Mouse (Mus musculus) liver, embryonic 15.5 days (tissue): ENCODE measurements around the gene Fbxl7. TPM values are rescaled to one million over a fixed set of nuclear protein-coding genes. Genes with fewer than 3 reads are reported as not detected.

Experiments used
- ATAC-seq: fragments of 200-750 bp; cut with Nextera tagmentation; 2 replicates; pipeline ENCODE4 v1.8.0; 2017; ENCODE audit warnings: moderate number of reproducible peaks, mild to moderate bottlenecking, moderate library complexity; ENCODE audit not compliant: insufficient read depth
- H3K27ac ChIP-seq: fragments of 300-500 bp; sonication (generic); replicated peaks from 2 replicates; pipeline ENCODE4 v1.5.1; 2015; ENCODE audit warnings: mild to moderate bottlenecking, inconsistent platforms
- H3K27me3 ChIP-seq: fragments of 300-500 bp; sonication (generic); 2 replicates; pipeline ENCODE4 v1.6.1; 2015; ENCODE audit warnings: mild to moderate bottlenecking, inconsistent platforms
- H3K36me3 ChIP-seq: fragments of 300-500 bp; sonication (generic); replicated peaks from 2 replicates; pipeline ENCODE4 v1.6.1; 2015; ENCODE audit warnings: moderate library complexity, mild to moderate bottlenecking, inconsistent platforms
- H3K4me1 ChIP-seq: fragments of 300-500 bp; sonication (generic); replicated peaks from 2 replicates; pipeline ENCODE4 v1.6.1; 2015; ENCODE audit warnings: inconsistent platforms
- H3K4me2 ChIP-seq: fragments of 300-500 bp; sonication (generic); 2 replicates; pipeline ENCODE4 v1.6.1; 2015; ENCODE audit warnings: moderate library complexity, mild to moderate bottlenecking, inconsistent platforms
- H3K4me3 ChIP-seq: fragments of 300-500 bp; sonication (generic); replicated peaks from 2 replicates; pipeline ENCODE4 v1.5.1; 2015; ENCODE audit warnings: mild to moderate bottlenecking, inconsistent platforms
- H3K9ac ChIP-seq: fragments of 300-500 bp; sonication (generic); 2 replicates; pipeline ENCODE4 v1.6.1; 2015; ENCODE audit warnings: moderate library complexity, mild to moderate bottlenecking, inconsistent platforms
- H3K9me3 ChIP-seq: fragments of 300-500 bp; sonication (generic); replicated peaks from 2 replicates; pipeline ENCODE4 v1.6.1; 2016; ENCODE audit warnings: inconsistent platforms
- WGBS: fragments of 180-500 bp; shearing (Covaris S2); methylation state at CpG from one replicate; pipeline ENCODE4 v1.1.7; 2015; ENCODE audit warnings: mixed read lengths; ENCODE audit not compliant: insufficient replicate concordance; 5-methylcytosine and 5-hydroxymethylcytosine counted together
- polyA plus RNA-seq: library from polyadenylated mRNA; unstranded; fragments of >200 nt; fragmentation: Nextera tagmentation; extraction: Ambion mirVana; gene quantifications from 2 replicates; pipeline ENCODE4 v1.2.1, GENCODE M21; 2015

Gene Fbxl7
- polyA plus RNA-seq, 1 experiment from 2014 or later: 0.67 TPM

DNA sequence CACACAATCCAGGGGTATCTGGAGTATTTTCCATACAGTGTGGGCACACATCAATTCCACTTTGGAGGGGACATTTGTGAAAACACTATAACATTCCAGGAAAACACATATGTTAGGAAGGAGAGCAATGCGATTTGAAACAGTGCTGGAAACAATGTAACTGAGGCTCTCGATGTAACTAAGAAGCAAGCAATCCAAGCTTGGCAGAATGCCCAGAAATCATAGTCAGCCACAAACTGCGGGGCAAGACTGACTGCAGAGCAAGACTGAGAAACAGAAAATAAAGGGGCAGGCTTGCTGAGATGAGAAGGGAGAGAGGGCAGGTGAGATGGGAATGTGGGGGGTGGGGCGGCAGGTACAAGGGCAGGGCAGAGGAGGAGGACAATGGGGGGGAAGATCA, 19.7 kb downstream of the Fbxl7 start:
- WGBS: 53% methylated on average over 4 of the region's 4 CpGs
- no peaks in the 10 kb centered on the region for H3K36me3 ChIP-seq
- H3K27ac ChIP-seq: no peak overlapping the region
- no peak overlapping the region for H3K9ac ChIP-seq
- H3K27me3 ChIP-seq: no peaks in the 10 kb centered on the region
- H3K4me3 ChIP-seq: no peak overlapping the region
- no peak for ATAC-seq
- no peaks in the 10 kb centered on the region for H3K9me3 ChIP-seq
- H3K4me1 ChIP-seq: no peaks in the 10 kb centered on the region
- no peak overlapping the region for H3K4me2 ChIP-seq

GRCm38 (mm10) chr15:26872234-26872633, 23.1 kb downstream of the Fbxl7 start:
- H3K4me3 ChIP-seq: no peak overlapping the region
- H3K9me3 ChIP-seq: no peaks in the 10 kb centered on the region
- H3K4me2 ChIP-seq: no peak overlapping the region
- no peak overlapping the region for H3K9ac ChIP-seq
- no peaks in the 10 kb centered on the region for H3K4me1 ChIP-seq
- WGBS: 54% methylated on average over 1 of the region's 1 CpGs
- H3K27me3 ChIP-seq: no peaks in the 10 kb centered on the region
- no peaks in the 10 kb centered on the region for H3K36me3 ChIP-seq
- no peak for ATAC-seq
- no peak overlapping the region for H3K27ac ChIP-seq

DNA sequence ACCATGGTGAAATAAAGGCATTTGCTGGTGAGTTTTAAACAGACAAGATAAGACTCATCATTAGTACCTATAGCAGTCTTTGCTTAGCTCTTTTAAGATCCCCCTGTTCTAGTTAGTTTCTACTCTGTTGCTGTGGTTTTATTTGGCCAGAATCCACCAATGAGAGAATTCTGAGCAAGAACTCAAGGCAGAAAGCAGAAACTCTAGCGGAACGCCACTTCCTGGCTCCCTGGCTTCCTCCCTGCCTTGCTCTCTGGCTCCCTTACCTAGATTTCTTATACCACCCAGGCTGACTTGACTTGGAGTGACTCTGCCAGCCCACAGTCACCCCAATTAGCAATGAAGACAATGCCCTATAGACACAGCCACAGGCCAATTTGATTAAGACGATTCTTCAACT, 26.2 kb downstream of the Fbxl7 start:
- ATAC-seq: no peak
- Histone ChIP-seq H3K27me3 (no peaks in the 10 kb centered on the region), H3K9ac (no peak overlapping the region), H3K4me2 (no peak overlapping the region), H3K27ac (no peak overlapping the region), H3K4me1 (no peaks in the 10 kb centered on the region), H3K4me3 (no peak overlapping the region), H3K36me3 (no peaks in the 10 kb centered on the region), H3K9me3 (no peaks in the 10 kb centered on the region)
- 43% methylated on average over 3 of the region's 3 CpGs for WGBS

DNA sequence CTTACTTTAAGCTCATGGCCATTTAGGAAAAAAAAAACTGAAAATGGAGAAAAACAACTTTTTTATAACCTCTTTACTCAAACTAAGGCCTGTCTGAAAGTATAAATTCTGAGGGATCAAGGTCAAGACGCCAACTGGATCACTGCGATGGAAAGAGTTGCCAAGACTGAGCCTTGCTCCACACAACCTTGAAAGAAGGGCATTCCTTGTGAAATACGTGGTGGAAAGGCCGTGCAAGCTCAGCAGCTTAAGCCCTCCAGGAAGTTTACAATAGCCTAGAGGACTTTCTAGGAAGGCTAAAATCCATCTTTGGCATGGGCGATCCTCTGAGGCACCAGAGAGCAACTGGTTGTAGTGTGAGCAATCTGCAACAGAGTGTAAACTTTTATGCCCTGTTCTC, 27.9 kb downstream of the Fbxl7 start:
- H3K36me3 ChIP-seq: no peaks in the 10 kb centered on the region
- H3K9ac ChIP-seq: no peak overlapping the region
- no peak overlapping the region for H3K27ac ChIP-seq
- H3K4me3 ChIP-seq: no peak overlapping the region
- no peak overlapping the region for H3K4me2 ChIP-seq
- WGBS: 54% methylated on average over 5 of the region's 5 CpGs
- no peak for ATAC-seq
- no peaks in the 10 kb centered on the region for H3K9me3 ChIP-seq
- no peaks in the 10 kb centered on the region for H3K4me1 ChIP-seq
- no peaks in the 10 kb centered on the region for H3K27me3 ChIP-seq

GRCm38 (mm10) chr15:26862173-26862572, 33.2 kb downstream of the Fbxl7 start:
- no peaks in the 10 kb centered on the region for H3K4me1 ChIP-seq
- 61% methylated on average over 2 of the region's 2 CpGs for WGBS
- H3K4me2 ChIP-seq: no peak overlapping the region
- no peaks in the 10 kb centered on the region for H3K9me3 ChIP-seq
- no peaks in the 10 kb centered on the region for H3K27me3 ChIP-seq
- no peak overlapping the region for H3K9ac ChIP-seq
- H3K4me3 ChIP-seq: no peak overlapping the region
- H3K36me3 ChIP-seq: no peaks in the 10 kb centered on the region
- ATAC-seq: no peak
- H3K27ac ChIP-seq: no peak overlapping the region

DNA sequence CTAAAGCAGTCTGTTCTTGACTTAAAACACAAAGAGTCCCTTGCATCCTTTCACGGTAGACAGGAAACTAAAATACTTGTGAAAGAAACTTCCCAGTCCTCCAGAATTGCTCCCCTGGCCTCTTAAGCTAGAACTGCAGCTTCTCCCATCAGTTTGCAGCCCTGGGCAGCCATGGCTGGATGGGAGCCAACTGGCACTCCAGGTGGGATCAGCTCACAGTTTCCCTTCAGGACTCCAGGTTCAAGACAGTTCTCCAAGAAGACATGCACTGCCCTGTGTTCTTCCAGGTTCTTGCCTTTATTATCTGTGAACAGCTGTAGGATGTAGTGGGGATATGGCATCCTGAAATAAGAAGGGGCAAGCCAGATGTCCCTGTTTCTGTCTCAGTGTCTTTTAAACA, 45.8 kb downstream of the Fbxl7 start:
- no peaks in the 10 kb centered on the region for H3K27me3 ChIP-seq
- no peaks in the 10 kb centered on the region for H3K9me3 ChIP-seq
- 38% methylated on average over 1 of the region's 1 CpGs for WGBS
- ATAC-seq: no peak
- H3K9ac ChIP-seq: no peak overlapping the region
- no peak overlapping the region for H3K27ac ChIP-seq
- no peaks in the 10 kb centered on the region for H3K4me1 ChIP-seq
- no peaks in the 10 kb centered on the region for H3K36me3 ChIP-seq
- H3K4me2 ChIP-seq: no peak overlapping the region
- no peak overlapping the region for H3K4me3 ChIP-seq

DNA sequence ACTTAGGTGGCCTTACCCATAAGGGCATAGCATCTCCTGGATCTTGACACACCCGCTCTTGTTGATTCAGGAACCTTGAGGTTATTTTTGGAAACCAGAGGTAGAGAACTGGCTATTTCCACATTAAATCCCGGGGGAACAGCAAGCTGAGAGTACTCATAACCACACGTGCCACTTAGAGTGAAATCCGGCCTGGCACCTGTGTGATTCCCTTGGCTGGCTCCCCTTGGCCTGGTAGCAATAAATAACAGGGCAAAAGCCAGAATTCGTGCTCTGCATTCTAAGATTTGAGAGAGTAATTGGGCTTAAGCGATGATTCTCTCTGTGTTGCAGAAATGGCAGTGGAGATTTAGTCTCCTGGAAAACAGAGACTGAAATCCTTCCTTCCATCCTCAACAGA, 53.2 kb downstream of the Fbxl7 start:
- Histone ChIP-seq H3K36me3 (no peaks in the 10 kb centered on the region), H3K9ac (no peak overlapping the region), H3K4me3 (no peak overlapping the region), H3K27ac (no peak overlapping the region), H3K9me3 (no peaks in the 10 kb centered on the region), H3K4me2 (no peak overlapping the region), H3K27me3 (no peaks in the 10 kb centered on the region), H3K4me1 (no peaks in the 10 kb centered on the region)
- no peak for ATAC-seq
- whole genome bisulfite sequencing: 56% methylated on average over 6 of the region's 6 CpGs

DNA sequence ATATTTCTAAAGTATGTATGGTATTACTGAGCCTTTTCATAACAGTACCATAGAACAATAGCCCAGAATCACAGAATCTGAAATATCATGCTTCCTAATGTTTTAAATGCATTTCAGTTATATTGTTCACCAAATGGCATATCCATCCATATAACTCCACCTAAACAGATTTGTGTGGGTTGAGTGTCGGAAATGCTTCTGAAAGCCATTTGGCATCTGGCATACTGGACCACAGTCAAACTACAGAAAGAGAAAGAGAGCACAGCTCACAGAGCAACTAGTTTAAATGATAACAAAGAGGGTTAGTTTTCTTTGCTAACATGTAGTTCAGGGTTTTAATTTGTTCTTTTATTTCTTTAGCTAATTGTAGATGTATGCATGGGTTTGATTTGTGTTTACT, 57.0 kb downstream of the Fbxl7 start:
- WGBS: 73% methylated on average over 1 of the region's 1 CpGs
- no peaks in the 10 kb centered on the region for H3K36me3 ChIP-seq
- H3K9me3 ChIP-seq: no peaks in the 10 kb centered on the region
- H3K27me3 ChIP-seq: no peaks in the 10 kb centered on the region
- no peak for ATAC-seq
- no peak overlapping the region for H3K4me3 ChIP-seq
- H3K9ac ChIP-seq: no peak overlapping the region
- H3K4me1 ChIP-seq: no peaks in the 10 kb centered on the region
- no peak overlapping the region for H3K27ac ChIP-seq
- no peak overlapping the region for H3K4me2 ChIP-seq

DNA sequence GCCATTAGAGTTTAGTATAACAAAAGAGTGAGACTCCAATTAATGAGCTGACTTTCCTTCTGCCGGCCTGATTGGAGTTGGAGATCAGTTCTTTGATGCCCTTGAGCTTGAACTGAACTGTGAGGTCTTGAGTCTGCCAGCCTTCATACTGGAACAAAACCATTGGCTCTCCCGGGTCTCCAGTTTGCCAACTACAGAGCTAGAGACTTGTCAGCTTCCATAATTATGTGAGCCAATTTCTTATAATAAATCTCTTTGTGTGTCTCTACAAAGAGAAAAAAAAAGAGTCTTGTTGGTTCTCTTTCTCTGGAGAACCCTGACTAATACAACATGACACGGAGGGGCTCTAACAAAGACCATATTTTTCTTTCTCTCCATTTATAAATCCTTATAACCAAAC, 58.2 kb downstream of the Fbxl7 start:
- H3K4me2 ChIP-seq: no peak overlapping the region
- 43% methylated on average over 3 of the region's 3 CpGs for WGBS
- H3K4me3 ChIP-seq: no peak overlapping the region
- no peaks in the 10 kb centered on the region for H3K9me3 ChIP-seq
- H3K27me3 ChIP-seq: no peaks in the 10 kb centered on the region
- no peak overlapping the region for H3K27ac ChIP-seq
- no peak overlapping the region for H3K9ac ChIP-seq
- H3K4me1 ChIP-seq: no peaks in the 10 kb centered on the region
- H3K36me3 ChIP-seq: no peaks in the 10 kb centered on the region
- no peak for ATAC-seq

- 66% methylated on average over 5 of the region's 5 CpGs for whole genome bisulfite sequencing
- H3K4me3 ChIP-seq: no peak overlapping the region
- ATAC-seq: no peak
- no peaks in the 10 kb centered on the region for H3K27me3 ChIP-seq
- H3K4me1 ChIP-seq: no peaks in the 10 kb centered on the region
- no peak overlapping the region for H3K4me2 ChIP-seq
- H3K27ac ChIP-seq: no peak overlapping the region
- H3K9ac ChIP-seq: no peak overlapping the region
- no peaks in the 10 kb centered on the region for H3K9me3 ChIP-seq
- H3K36me3 ChIP-seq: no peaks in the 10 kb centered on the region
Observed at GRCm38 (mm10) chr15:26834415-26834814, 61.0 kb downstream of the Fbxl7 start.

DNA sequence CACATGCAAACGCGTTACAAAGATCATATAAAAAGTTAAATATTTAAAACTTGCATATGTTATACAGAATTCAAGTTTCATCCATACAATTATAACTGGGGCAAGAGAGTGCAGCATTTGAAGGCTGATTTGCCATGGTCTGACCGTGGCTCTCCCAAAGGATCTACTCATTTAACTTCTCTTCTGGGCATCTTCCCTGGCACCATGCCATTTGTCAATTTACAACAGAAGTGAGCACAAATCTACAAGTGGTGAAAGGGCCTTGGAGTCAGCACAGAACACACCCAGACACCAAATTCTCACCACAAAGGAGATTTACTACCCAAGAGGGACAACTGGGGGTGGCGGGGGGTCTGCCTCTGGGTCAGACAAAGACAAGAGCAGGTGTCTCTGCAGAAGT, 64.2 kb downstream of the Fbxl7 start:
- Histone ChIP-seq H3K9ac (no peak overlapping the region), H3K4me1 (no peaks in the 10 kb centered on the region), H3K4me3 (no peak overlapping the region), H3K27me3 (no peaks in the 10 kb centered on the region), H3K4me2 (no peak overlapping the region), H3K36me3 (no peaks in the 10 kb centered on the region), H3K27ac (no peak overlapping the region), H3K9me3 (no peaks in the 10 kb centered on the region)
- WGBS: 53% methylated on average over 4 of the region's 4 CpGs
- no peak for ATAC-seq

GRCm38 (mm10) chr15:26816931-26817330, 78.4 kb downstream of the Fbxl7 start:
- no peak overlapping the region for H3K4me2 ChIP-seq
- ATAC-seq: no peak
- H3K9ac ChIP-seq: no peak overlapping the region
- H3K27me3 ChIP-seq: no peaks in the 10 kb centered on the region
- no peaks in the 10 kb centered on the region for H3K4me1 ChIP-seq
- no peaks in the 10 kb centered on the region for H3K9me3 ChIP-seq
- WGBS: 78% methylated on average over 1 of the region's 1 CpGs
- H3K4me3 ChIP-seq: no peak overlapping the region
- no peak overlapping the region for H3K27ac ChIP-seq
- H3K36me3 ChIP-seq: no peaks in the 10 kb centered on the region
